Mouse (Mus musculus) hindbrain, embryonic 13.5 days (tissue): ENCODE measurements at regions not wholly inside any gene's neighbourhood (a gene's known extent, or its start where the extent isn't known, plus 50 kb on each side); places are given as distances from the start of the nearest gene placed in this dataset.
A peak's percentile ranks its signal among the peaks of the same experiment; 100 is the strongest.

ENCODE experiments used
- ATAC-seq: fragments of 200-750 bp; cut with Nextera tagmentation; 2 replicates; pipeline ENCODE4 v1.8.0; 2017; ENCODE audit warnings: moderate TSS enrichment; ENCODE audit not compliant: low FRiP score
- H3K27ac ChIP-seq: fragments of 300-500 bp; sonication (generic); 2 replicates; pipeline ENCODE4 v1.5.1; 2015; ENCODE audit warnings: inconsistent platforms, mild to moderate bottlenecking, moderate library complexity
- H3K27me3 ChIP-seq: fragments of 300-500 bp; sonication (generic); 2 replicates; pipeline ENCODE4 v1.6.1; 2015; ENCODE audit warnings: mild to moderate bottlenecking, inconsistent platforms
- H3K36me3 ChIP-seq: fragments of 300-500 bp; sonication (generic); 2 replicates; pipeline ENCODE4 v1.6.1; 2015; ENCODE audit warnings: mild to moderate bottlenecking, inconsistent platforms
- H3K4me1 ChIP-seq: fragments of 300-500 bp; sonication (generic); replicated peaks from 2 replicates; pipeline ENCODE4 v1.6.1; 2015; ENCODE audit warnings: inconsistent platforms
- H3K4me2 ChIP-seq: fragments of 300-500 bp; sonication (generic); 2 replicates; pipeline ENCODE4 v1.6.1; 2015; ENCODE audit warnings: inconsistent platforms, mild to moderate bottlenecking, moderate library complexity
- H3K4me3 ChIP-seq: fragments of 300-500 bp; sonication (generic); 2 replicates; pipeline ENCODE4 v1.5.1; 2015; ENCODE audit warnings: mild to moderate bottlenecking, inconsistent platforms
- H3K9ac ChIP-seq: fragments of 300-500 bp; sonication (generic); 2 replicates; pipeline ENCODE4 v1.6.1; 2015; ENCODE audit warnings: mild to moderate bottlenecking, inconsistent platforms
- H3K9me3 ChIP-seq: fragments of 300-500 bp; sonication (generic); 2 replicates; pipeline ENCODE4 v1.6.1; 2016; ENCODE audit warnings: inconsistent platforms
- WGBS: fragments of 180-500 bp; shearing (Covaris S2); methylation state at CpG from one replicate; pipeline ENCODE4 v1.1.7; 2015; 5-methylcytosine and 5-hydroxymethylcytosine counted together

- no peaks in the 10 kb centered on the region for H3K4me1 ChIP-seq
- H3K9ac ChIP-seq = no peak overlapping the region
- WGBS = 49% methylated on average over 3 of the region's 3 CpGs
- H3K4me3 ChIP-seq = no peak overlapping the region
- H3K9me3 ChIP-seq = no peaks in the 10 kb centered on the region
- no peak overlapping the region for H3K4me2 ChIP-seq
- peak; percentile 87 for ATAC-seq
- no peaks in the 10 kb centered on the region for H3K27me3 ChIP-seq
- no peaks in the 10 kb centered on the region for H3K36me3 ChIP-seq
- H3K27ac ChIP-seq = peak overlapping the region; percentile 60; the same call in 1 of the 2 replicates
Measured at GRCm38 (mm10) chr14:89405011-89405712, 934.0 kb upstream of the Pcdh20 start.

GRCm38 (mm10) chr14:89402568-89403339 lies 931.6 kb upstream of the Pcdh20 start:
- 46% methylated on average over 3 of the region's 3 CpGs for WGBS
- H3K27ac ChIP-seq = no peak overlapping the region; the same call in 1 of the 2 replicates
- no peaks in the 10 kb centered on the region for H3K36me3 ChIP-seq
- H3K9ac ChIP-seq = no peak overlapping the region
- H3K27me3 ChIP-seq = no peaks in the 10 kb centered on the region
- ATAC-seq = peak; percentile 39; the same call in 1 of the 2 replicates
- no peak overlapping the region for H3K4me2 ChIP-seq
- no peak overlapping the region for H3K4me3 ChIP-seq
- H3K4me1 ChIP-seq = no peaks in the 10 kb centered on the region
- no peaks in the 10 kb centered on the region for H3K9me3 ChIP-seq

DNA sequence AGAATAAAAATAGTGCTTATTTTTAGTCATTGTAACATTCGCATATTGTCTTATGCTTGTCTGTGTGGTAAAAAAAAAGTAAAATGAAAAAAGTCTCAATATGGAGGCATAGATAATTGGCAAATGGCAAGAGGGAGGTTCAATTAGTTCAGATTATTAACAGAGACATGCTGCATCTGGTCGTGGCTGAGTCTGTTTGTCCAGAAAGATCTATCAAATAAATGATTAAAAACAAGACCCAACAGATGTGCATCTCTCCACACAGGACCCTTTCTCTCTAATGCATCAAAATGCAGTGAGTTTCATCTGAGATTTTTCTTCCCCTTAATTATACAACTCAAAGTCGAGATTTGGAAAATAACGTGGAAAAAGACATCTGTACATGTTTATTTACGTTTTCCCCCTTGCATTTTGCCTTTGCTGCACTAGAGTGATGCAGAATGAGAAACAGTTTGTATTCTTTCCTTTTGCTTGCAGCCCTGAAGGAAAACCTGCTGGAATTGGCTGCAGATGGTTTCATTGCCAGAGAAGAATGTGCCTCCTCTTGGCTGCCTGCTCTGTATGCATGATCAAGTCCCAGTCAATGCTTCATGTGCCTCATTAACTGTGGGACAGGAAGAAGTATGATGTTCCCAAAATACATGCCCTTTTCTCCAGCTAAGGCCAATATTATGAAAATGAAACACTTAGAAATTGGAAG lies 886.0 kb upstream of the Pcdh20 start:
- 49% methylated on average over 5 of the region's 5 CpGs for WGBS
- Histone ChIP-seq H3K27ac (peak overlapping the region; percentile 66), H3K9me3 (no peaks in the 10 kb centered on the region), H3K4me2 (no peak overlapping the region), H3K4me3 (no peak overlapping the region), H3K36me3 (no peaks in the 10 kb centered on the region), H3K27me3 (no peaks in the 10 kb centered on the region), H3K4me1 (peaks cover 9% of the 10 kb centered on the region; the same call in 1 of the 2 replicates), H3K9ac (no peak overlapping the region)
- peak; percentile 66; the same call in 1 of the 2 replicates for ATAC-seq

- no peaks in the 10 kb centered on the region for H3K27me3 ChIP-seq
- H3K4me1 ChIP-seq = no peaks in the 10 kb centered on the region
- H3K36me3 ChIP-seq = no peaks in the 10 kb centered on the region
- H3K9ac ChIP-seq = no peak overlapping the region
- 56% methylated on average over 4 of the region's 4 CpGs for WGBS
- H3K4me3 ChIP-seq = no peak overlapping the region
- H3K9me3 ChIP-seq = no peaks in the 10 kb centered on the region
- ATAC-seq = no peak
- H3K27ac ChIP-seq = no peak overlapping the region
- no peak overlapping the region for H3K4me2 ChIP-seq
Measured at GRCm38 (mm10) chr14:89347972-89348371, 876.8 kb upstream of the Pcdh20 start.

- Histone ChIP-seq H3K27ac (no peak overlapping the region), H3K4me1 (no peaks in the 10 kb centered on the region), H3K4me2 (no peak overlapping the region), H3K27me3 (no peaks in the 10 kb centered on the region), H3K9me3 (no peaks in the 10 kb centered on the region), H3K36me3 (no peaks in the 10 kb centered on the region), H3K9ac (no peak overlapping the region), H3K4me3 (no peak overlapping the region)
- ATAC-seq = no peak
Measured at GRCm38 (mm10) chr14:89325116-89325515, 853.9 kb upstream of the Pcdh20 start.

DNA sequence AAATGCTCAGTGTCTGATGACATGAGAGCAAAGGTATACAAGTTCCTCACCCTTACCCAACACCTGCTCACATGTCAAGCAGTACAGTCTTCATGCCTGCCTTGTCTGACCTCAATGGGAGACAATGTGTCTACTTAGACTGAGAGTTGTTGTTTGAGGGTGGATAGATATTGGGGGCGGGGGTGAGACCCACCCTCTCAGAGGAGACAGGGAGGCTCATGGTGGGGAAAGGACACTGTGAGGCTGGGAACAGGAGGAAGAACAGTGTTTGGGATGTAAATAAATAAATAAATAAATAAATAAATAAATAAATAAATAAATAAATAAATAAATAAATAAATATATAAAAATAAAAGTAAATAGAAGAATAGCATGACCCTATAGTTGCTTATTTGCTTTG lies 837.3 kb upstream of the Pcdh20 start:
- H3K27me3 ChIP-seq = no peaks in the 10 kb centered on the region
- no peak for ATAC-seq
- H3K9me3 ChIP-seq = no peaks in the 10 kb centered on the region
- no peak overlapping the region for H3K4me2 ChIP-seq
- H3K36me3 ChIP-seq = no peaks in the 10 kb centered on the region
- WGBS = 89% methylated on average over 1 of the region's 1 CpGs
- H3K4me1 ChIP-seq = no peaks in the 10 kb centered on the region
- no peak overlapping the region for H3K27ac ChIP-seq
- H3K9ac ChIP-seq = no peak overlapping the region
- H3K4me3 ChIP-seq = no peak overlapping the region
